Mouse (Mus musculus): ENCODE measurements around the gene Lbh. TPM values are rescaled to one million over a fixed set of nuclear protein-coding genes. Genes with fewer than 3 reads are reported as not detected.

The Lbh gene
- 100 to 1,000 TPM; 372 to 395 TPM for total RNA-seq (2023)

GRCm38 (mm10) chr17:72918053-72918452 is at the start of gene Lbh:
TSS of gene Lbh (plus strand) at chr17:72918305.

Other genes starting within 250 kb of the Lbh start
- 100 to 1,000 TPM; 173 to 187 TPM for gene Ypel5, start 81.9 kb upstream of the Lbh start, total RNA-seq (2023)
- gene Lclat1, start 189.7 kb downstream of the Lbh start, total RNA-seq (2023), result 10 to 100 TPM; 23.3 to 30.2 TPM

All from B cell, adult 67 days (primary cell).